Mouse (Mus musculus) retina, postnatal 1 day (tissue): ENCODE results near the gene Cysrt1.
A peak's percentile ranks its signal among the peaks of the same experiment; 100 is the strongest.

Experiments
- DNase-seq: peaks from one replicate; pipeline ENCODE4 v3.0.0-alpha.2; 2012

The Cysrt1 gene

DNA sequence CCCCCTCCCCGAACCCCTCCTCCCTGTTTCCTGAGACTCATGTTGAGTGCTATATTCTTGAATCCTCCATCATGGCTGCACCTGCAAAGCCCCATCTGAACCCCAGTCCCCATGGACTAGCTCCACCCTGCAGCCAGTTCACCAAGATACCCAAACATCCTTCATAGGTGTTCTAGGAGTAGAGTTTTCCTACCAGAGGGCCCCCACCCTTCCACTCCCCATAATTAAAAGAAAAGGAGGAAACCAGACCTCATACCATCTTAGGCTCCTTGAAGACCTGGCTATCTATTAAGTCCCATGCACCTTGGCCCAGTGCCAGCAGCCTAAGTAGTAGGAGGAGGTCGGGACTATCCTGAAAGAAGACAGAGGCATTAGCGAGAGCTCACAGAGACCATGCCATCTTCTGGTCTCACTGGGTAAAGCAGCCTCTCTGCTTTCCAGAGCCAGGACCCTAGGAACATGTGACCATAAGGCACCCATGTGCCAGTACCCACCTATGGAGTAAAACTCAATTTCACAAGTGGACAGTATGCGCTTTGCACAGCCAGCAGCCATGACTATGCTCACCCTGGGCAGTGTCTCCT lies 38.5 kb downstream of the Cysrt1 start:
- DNase-seq, result peak; percentile 46

DNA sequence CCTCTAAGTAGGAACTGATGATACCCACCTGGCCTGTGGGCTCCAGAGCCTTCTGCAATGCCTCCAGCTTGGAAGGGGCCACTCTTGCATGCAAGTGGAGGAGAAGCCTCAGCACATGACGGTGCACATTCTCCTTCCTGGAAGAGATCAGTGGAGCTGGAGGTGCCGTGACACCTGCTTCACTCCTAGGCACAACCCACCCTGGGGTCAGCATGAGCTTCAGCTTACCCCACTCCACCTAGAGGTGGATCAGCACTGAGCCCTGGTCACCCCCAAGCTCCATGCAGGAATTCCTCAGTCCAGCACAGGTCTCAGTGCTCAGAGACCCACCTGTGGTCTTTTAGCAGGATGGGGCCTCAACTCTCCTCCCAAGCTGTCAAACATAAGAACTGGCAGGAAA lies 41.6 kb downstream of the Cysrt1 start:
- no peak for DNase-seq

DNA sequence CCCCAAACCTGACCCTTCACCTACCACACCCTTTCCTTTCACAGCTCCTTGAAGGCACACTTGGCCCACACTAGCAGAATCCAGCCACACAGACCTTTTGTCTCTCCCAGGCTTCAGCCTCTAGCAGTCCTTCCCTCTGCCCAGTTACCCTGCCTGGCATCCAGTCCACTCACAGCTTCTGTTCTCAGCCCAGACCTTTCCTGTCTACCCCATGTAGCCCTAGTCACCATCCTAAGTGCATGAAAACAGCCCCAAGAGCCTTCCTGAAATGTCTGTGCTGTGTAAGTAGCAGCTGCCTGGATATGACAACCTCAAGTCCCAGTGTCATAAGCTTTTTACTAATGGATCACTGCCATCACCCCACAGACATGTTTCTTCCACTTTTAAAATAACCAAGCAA lies 44.3 kb downstream of the Cysrt1 start:
- no peak for DNase-seq

DNA sequence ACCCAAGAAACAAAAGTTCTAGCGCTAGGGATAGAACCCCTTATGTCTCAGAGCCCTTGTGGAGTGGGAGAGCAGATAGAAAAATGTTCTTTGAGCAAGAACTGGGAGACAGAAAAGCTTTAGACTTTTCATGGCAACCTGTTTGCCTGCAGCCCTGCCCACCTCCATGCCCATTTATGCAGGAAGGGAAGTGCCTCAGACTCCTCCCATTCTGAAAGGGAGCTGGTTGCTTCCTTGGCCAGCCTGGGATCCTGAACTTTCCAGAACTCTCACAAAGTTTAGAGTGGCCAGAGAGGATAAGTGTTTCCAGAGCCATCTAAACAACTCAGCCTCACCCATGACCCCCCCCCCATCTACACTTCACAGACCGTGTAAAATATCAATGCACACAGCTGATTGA lies 45.1 kb downstream of the Cysrt1 start:
- DNase-seq, result no peak

DNA sequence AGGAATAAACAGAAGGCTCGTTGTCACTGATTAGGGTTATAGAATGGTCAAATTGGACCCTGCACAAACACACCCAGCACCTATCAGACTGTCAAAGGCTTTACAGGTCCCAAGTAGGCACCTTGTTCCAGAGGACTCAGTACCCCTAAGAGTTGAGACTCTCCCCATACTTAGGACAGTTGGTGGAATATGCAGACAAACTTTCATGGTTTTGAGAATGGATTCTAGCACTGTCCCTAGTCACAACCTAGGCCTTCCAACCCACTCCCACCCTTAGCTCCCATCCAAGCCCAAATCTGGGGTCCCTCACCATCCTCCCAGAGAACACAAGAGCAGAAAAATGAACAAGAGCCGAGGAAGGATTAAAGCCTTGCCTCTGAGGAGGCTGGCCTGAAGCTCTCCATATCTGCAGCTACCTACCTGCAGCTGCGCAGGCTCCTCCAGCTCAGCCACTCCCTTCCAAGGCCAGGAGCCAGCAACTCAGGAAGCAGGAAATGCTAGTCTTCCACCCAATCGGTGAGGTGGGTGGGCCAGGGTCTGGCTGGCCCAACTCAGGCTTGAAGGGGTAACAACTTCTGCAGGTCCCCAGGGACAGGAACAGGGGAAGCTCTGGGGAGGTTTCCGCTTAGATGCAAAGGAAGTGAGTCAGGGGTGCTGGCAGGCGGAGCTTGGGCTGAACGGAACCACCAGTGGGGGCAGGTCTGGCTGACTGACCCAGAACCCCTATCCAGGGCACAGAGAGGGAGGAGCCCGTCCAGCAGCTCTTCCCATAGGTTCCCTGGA lies 45.9 kb downstream of the Cysrt1 start, which contains the start of gene Tor4a:
TSS of gene Tor4a (minus strand) at position 715 of the 783 bp plus-strand sequence.
- DNase-seq, result peak; percentile 22

DNA sequence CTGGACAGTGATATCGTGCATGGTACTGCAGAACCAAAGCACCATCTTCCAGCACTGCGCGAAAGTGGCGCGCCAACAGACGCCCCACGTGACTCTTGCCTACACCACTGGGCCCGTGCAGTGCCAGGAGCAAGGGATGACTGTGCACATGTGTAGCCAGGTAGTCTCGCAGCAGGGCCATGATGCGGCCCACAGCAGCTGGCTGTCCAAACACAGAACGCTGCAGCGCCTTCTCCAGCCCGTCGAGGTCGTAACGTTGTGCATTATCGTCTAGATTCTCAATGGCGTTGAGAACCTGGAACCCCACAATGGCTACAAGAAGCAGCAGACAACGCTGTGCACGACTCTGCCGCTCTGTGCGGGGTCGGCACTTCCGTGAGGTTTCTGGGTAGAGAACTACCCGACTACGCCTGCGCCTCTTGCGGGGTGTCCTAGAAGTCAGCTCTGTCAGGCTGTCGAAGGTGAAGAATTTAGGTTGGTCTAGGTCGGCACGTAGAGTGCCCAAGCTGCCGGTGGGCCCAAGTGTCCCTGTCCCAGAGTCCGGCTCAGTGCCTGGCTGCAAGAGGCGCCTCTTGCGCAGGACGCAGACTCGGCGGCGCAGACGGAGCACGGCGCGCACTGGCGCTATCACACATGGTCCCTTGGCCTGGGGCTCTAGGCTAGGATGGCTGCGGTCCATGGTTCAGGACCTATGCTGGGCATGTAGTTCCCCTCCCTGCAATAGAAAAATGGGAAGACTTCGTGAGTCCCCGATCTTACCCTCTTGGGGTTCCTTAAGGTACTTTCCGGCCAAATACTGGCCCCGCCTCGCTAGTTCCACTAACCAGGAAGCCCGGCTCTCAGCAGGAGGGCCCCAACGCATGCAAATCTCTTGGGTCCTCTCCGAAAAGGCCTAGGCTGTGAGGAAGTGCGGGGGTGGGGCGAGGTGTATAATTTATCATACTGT lies 46.8 kb downstream of the Cysrt1 start:
- DNase-seq, result no peak

DNA sequence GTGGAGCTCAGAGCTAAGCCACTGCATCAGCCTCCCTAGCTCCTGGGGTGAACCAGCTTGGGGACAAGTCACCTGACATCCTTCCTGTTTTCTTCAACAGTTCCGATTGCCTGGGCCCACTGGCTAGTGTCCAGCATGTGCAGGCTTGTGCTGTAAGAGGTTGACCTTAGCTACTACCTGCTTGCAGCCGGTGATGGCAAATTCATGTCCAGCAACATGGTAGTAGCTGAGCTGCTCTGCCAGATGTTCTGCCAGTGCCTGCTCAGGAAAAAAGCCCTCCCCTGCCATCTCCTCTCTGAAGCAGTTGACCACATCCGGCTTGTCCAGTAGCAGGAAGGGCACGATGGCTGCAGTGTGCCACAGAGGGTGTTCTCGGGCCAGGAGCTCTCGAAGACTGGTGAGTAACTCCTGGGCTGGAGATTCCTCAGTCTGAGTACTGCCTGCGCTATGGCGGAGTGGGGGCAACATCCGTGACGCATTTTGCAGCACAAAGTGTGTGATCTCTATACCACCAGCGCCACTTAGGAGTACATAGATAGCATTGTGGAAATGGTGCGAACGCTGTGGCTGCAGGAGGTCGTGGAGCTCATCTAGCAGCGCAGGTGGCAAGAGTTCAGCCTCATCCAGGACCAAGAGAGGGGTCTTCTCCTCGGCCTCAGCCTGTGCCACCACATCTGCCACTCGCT lies 47.6 kb downstream of the Cysrt1 start:
- DNase-seq, result no peak

DNA sequence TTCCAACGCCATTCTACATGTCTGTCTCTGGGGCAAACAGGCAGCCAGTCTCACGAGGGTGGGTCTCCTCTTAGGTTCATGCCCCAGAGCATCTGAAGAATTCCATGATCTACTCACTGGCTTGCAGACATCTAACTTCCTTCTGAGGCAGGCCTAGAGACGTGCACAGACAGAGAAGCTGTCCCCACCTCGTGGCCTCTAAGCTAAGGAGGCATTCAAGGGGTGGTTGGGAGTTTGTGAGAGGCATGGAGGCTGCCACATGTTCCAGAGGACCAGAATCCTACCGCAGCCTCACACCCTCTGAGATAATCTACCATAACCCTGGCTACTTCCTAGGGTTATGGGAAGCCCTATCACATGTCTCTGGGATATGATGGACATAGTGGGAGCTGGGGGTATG lies 48.2 kb downstream of the Cysrt1 start:
- DNase-seq, result no peak

DNA sequence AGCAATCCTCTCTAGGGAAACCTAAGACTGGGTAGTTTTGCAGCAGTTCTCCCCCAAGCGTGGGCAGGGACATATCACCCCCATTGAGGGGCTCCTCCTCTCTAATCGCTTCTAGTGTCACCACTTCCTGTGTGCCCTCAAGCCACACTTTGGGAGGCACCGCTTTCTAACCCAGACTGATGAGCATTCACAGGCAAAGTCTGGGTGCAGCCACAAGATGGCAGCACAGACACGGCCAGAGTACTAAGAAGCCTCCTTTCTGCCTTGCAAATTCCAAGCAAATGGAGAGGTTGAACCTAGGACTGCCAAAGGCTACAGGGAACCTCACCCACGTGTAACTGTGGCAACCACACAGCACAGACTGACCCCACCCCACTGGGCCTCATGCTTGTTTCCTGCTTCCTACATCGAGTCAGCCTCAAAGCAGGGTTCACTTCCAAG lies 48.9 kb downstream of the Cysrt1 start:
- DNase-seq, result peak; percentile 92
